Mouse (Mus musculus): ENCODE results near the gene D3Ertd254e. TPM values are rescaled to one million over a fixed set of nuclear protein-coding genes. Genes with fewer than 3 reads are reported as not detected.
"Not testable (repeated sequence)": the region's sequence is repeated elsewhere in the genome, so short reads cannot be mapped to it uniquely, and the experiment has no call there.

D3Ertd254e gene
- 12.1 and 12.5 TPM in 2 replicates for polyA plus RNA-seq (2016; fragmentation: Nextera tagmentation; extraction: Ambion mirVana)

DNA sequence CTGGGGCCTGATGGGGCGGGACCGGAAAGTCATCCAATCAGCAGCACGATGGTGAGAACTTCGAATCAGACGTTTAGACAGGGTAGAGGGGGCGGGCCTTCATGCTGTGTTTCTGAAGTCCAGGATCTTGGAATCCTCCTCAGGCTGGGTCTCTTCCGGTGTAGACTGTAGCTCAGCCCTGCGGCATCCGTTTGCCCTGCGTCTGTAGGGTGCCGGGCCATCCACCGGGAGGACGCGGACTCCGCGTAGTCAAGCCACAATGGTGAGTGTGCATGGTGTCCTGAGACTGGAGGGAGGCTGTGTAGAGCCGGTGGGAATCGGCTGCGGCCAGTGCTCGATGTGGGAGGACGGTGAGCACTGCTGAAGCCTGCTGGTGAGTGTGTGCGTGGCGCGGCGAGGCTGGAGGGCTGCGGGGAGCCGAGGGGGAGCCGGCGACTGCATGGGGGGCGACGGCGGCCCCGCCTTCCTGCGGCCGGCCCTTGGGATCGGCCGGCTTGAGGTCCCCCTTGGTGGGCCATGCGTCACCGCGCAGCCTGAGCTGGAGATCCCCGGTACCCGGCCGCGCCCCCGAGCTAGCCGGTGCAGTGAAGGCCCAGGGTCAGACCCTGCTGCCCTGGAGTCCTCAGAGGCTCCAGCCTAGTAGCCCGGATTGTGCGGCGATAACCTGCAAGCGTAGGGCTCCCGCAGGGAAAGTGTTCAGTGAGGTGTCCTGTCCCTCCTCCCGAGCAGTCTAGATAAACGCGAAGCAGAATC lies at the start of gene D3Ertd254e:
D3Ertd254e (plus strand) TSS at position 84 of the 753 bp plus-strand sequence.
- Histone ChIP-seq H3K4me1 (peaks cover 25% of the 10 kb centered on the region), H3K27ac (replicated peaks) (peak within 1 kb of the TSS; percentile 95), H3K4me3 (peak within 1 kb of the TSS; percentile 89), H3K9me3 (no peaks in the 10 kb centered on the region), H3K27me3 (no peaks in the 10 kb centered on the region), H3K36me3 (no peaks in the 10 kb centered on the region), H3K9ac (replicated peaks) (peak within 1 kb of the TSS; percentile 93), H3K4me2 (replicated peaks) (peak within 1 kb of the TSS; percentile 75)
- ATAC-seq (ENCODE audit: low FRiP score, low read depth), result peak; percentile 100
- WGBS, result under 1% methylated on average over 54 of the region's 54 CpGs

DNA sequence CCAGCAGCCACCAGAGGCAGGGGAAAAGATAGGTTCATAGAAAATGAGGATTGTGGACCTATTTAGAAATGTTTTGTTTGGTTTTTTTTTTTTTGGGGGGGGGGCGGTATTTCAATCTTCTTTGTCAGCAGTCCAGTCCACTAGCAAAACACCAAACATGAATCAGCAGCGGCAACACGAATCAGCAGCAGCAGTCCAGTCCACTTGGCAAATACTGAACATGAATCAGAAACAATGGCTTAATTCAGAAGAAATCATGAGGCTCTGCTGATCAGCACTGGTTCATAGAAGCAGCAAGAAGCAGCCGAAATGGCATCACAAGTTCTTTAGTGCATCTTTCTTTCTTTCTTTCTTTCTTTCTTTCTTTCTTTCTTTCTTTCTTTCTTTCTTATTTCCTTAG lies 34.7 kb upstream of the D3Ertd254e start:
- no peak overlapping the region for H3K4me2 ChIP-seq (replicated peaks)
- H3K36me3 ChIP-seq, result no peaks in the 10 kb centered on the region
- no peak overlapping the region for H3K27ac ChIP-seq (replicated peaks)
- no peaks in the 10 kb centered on the region for H3K27me3 ChIP-seq
- H3K4me1 ChIP-seq, result no peaks in the 10 kb centered on the region
- no peaks in the 10 kb centered on the region for H3K9me3 ChIP-seq
- no peak overlapping the region for H3K4me3 ChIP-seq
- H3K9ac ChIP-seq (replicated peaks), result no peak overlapping the region
- WGBS, result 94% methylated on average over 4 of the region's 4 CpGs
- ATAC-seq (ENCODE audit: low FRiP score, low read depth), result no peak

DNA sequence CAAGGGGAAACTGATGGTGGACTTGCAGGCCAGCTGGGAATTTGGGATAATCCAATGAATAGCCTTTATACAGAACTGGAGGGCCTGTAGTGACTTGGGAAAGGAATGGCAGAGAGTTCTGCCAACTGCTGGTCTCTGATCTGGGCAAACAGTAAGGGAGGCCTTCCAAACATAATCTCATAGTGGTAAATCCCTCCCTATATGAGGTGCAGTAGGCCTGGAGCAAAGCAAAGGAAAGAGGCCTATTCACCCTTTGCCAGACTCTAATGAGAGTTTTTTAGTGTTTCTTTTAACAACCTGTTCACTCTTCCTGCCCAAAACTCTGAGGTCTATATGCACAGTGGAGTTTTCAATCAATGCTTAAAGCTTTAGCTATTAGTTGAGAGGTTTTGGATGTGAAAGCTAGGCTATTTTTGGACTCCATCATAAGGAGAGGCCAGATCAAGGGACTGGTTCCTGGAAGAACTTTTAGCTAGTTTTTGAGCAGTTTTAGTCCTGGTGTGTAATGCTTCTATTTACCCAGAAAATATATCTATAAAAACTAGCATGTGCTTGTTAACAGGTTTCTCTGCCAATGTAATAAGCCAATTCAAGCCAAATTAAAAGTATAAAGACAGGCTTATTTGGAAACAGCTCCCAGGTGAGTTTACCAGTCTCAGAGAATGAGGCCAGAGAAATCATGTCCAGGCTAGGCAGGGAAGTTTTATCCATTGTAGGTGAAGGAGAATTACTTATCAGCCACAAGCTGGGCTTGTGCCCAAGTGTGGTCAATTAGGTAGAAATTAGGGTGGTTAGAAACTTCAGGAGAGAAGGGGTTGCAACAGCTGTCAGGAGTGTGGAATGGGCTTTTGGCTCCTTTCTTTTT lies 30.9 kb upstream of the D3Ertd254e start:
- H3K9me3 ChIP-seq, result peaks cover 9% of the 10 kb centered on the region
- H3K4me3 ChIP-seq, result no peak overlapping the region
- ATAC-seq (ENCODE audit: low FRiP score, low read depth), result no peak
- no peak overlapping the region for H3K9ac ChIP-seq (replicated peaks)
- H3K4me2 ChIP-seq (replicated peaks), result no peak overlapping the region
- H3K27me3 ChIP-seq, result no peaks in the 10 kb centered on the region
- no peaks in the 10 kb centered on the region for H3K4me1 ChIP-seq
- H3K36me3 ChIP-seq, result no peaks in the 10 kb centered on the region
- no peak overlapping the region for H3K27ac ChIP-seq (replicated peaks)

DNA sequence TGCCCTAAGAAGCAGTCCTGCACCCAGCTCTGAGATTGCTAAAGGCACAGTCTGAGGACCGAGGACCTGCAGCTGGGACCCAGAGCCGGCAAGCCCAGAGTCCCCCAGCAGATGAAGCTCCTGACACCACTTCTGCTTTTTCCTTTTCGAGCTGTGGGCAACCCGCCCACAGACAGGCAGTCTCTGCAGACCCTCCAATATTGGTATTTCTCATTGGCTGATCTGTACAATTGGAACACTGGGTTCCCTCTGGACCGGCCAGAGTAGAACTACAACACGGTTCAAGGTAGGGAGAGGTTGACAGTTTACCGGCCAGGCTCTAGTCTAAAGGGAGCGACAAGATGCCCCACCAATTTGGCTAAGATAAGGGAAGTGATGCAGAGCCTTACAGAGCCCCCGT lies 24.6 kb upstream of the D3Ertd254e start:
- H3K27ac ChIP-seq (replicated peaks); H3K4me3 ChIP-seq; H3K36me3 ChIP-seq; H3K9ac ChIP-seq (replicated peaks); H3K4me2 ChIP-seq (replicated peaks); ATAC-seq (ENCODE audit: low FRiP score, low read depth); H3K9me3 ChIP-seq; H3K27me3 ChIP-seq; H3K4me1 ChIP-seq: not testable (repeated sequence)
- WGBS, result 94% methylated on average over 9 of the region's 9 CpGs

DNA sequence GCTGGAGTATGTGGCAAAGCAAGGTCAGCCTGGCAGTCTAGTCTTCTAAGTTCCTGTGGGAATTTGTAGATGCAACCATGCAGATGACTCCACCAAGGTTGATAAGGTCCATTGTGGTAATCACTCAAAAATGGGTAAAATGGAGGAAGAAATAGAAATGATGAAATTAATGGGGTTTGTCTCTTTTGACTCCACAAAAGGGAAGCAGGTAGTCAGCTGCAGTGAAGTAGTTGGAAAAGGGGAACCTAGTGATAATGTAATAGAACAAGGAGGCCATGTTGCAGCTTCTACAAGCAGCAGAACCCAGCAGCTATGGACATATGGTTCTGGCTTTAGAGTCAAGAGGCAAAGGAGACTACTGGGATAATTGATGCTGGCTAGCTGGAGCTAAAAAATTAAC lies 14.7 kb upstream of the D3Ertd254e start:
- Histone ChIP-seq H3K4me2 (replicated peaks) (no peak overlapping the region), H3K9ac (replicated peaks) (no peak overlapping the region), H3K36me3 (no peaks in the 10 kb centered on the region), H3K4me3 (no peak overlapping the region), H3K4me1 (no peaks in the 10 kb centered on the region), H3K9me3 (no peaks in the 10 kb centered on the region), H3K27me3 (no peaks in the 10 kb centered on the region), H3K27ac (replicated peaks) (no peak overlapping the region)
- ATAC-seq (ENCODE audit: low FRiP score, low read depth), result no peak

DNA sequence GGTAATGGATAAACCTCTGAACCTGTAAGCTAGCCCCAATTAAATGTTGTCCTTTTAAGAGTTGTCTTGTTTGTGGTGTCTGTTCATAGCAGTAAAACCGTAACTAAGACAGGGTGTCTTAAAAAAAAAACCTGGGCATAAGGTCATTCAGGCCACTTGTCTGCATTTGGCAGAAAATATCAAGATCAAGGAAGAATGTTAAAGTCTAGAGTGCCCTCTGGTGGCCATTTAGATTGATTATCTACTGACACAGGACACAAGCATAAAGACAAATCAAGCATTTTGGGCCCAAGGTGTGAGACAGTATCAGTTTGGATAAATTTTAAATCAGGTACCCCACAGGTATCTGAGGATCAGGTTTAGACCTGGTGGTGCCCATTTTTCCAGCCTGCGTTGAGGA lies 13.3 kb upstream of the D3Ertd254e start:
- 67% methylated on average over 2 of the region's 2 CpGs for WGBS
- no peak overlapping the region for H3K27ac ChIP-seq (replicated peaks)

DNA sequence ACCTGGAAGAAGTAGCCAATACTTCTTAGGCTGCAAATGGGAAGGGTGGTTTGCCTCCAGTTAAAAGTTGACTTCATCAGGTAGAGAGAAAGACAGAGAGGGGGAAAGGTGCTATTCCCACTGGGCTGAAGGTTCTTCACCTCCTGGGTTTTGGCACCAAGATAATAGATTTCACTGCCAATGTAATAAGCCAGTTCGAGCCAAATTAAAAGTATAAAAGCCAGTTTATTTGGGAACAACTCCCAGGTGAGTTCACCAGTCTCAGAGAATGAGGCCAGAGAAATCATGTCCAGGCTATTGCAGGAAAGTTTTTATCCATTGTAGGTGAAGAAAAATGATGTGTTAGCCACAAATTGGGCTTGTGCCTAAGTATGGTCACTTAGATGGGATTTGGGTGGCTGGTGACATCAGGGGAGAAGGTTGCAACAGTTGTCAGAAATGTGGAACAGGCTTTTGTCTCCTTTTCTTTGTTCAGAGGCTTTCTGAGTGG lies 12.6 kb upstream of the D3Ertd254e start:
- ATAC-seq (ENCODE audit: low FRiP score, low read depth), result no peak
- Histone ChIP-seq H3K4me2 (replicated peaks) (no peak overlapping the region), H3K4me1 (no peaks in the 10 kb centered on the region), H3K4me3 (no peak overlapping the region), H3K27ac (replicated peaks) (no peak overlapping the region), H3K9me3 (no peaks in the 10 kb centered on the region), H3K27me3 (no peaks in the 10 kb centered on the region), H3K36me3 (no peaks in the 10 kb centered on the region), H3K9ac (replicated peaks) (no peak overlapping the region)
- 61% methylated on average over 1 of the region's 1 CpGs for WGBS

More for the DNA sequence above, 13.3 kb upstream of the D3Ertd254e start:
- Histone ChIP-seq H3K4me2 (replicated peaks) (no peak overlapping the region), H3K9me3 (no peaks in the 10 kb centered on the region), H3K27me3 (no peaks in the 10 kb centered on the region), H3K36me3 (no peaks in the 10 kb centered on the region), H3K9ac (replicated peaks) (no peak overlapping the region), H3K4me1 (no peaks in the 10 kb centered on the region), H3K4me3 (no peak overlapping the region)
- ATAC-seq (ENCODE audit: low FRiP score, low read depth), result no peak

DNA sequence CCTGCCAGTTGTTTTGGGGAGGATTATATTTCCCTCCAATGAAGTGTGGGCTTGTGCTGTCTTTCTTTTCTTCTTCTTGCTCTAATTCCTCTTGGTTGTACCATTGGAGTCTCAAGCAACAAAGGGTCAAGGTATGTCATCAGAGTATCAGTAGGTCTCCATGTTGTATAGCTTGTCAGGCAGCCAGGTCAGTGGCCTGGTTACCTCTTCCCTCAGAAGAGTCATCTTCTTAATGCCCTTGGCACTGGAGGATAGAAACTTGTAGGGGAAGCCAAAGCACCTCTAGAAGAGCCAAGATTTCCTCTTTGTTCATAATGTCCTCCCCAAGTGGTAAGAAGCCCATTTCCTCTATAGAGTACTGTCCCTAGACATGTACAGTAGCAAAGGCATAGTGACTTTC lies 11.8 kb upstream of the D3Ertd254e start:
- Histone ChIP-seq H3K9me3 (no peaks in the 10 kb centered on the region), H3K9ac (replicated peaks) (no peak overlapping the region), H3K27ac (replicated peaks) (no peak overlapping the region), H3K27me3 (no peaks in the 10 kb centered on the region), H3K4me2 (replicated peaks) (no peak overlapping the region), H3K4me3 (no peak overlapping the region), H3K4me1 (no peaks in the 10 kb centered on the region), H3K36me3 (no peaks in the 10 kb centered on the region)
- ATAC-seq (ENCODE audit: low FRiP score, low read depth), result no peak

DNA sequence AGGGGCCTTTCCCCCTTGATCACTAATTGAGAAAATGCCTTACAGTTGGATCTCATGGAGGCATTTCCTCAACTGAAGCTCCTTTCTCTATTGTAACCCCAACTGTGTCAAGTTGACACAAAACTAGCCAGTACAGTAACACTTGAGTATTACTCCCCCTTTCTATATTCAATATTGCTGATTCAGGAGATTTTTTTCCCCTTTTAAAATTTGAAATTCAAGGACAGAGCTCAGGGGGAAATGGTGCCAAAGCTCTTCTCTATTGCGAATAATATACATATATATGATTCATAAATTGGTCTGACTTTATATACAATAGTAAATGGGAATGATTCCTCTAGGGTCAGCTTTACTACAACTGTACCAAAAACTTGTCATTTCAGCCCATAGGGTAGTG lies 282 bp upstream of the D3Ertd254e start:
- WGBS, result 3% methylated on average over 1 of the region's 1 CpGs
- H3K9me3 ChIP-seq, result no peaks in the 10 kb centered on the region
- no peaks in the 10 kb centered on the region for H3K27me3 ChIP-seq
- no peaks in the 10 kb centered on the region for H3K36me3 ChIP-seq
- H3K4me2 ChIP-seq (replicated peaks), result 0 out of 2 replicates have a peak overlapping the region, but pooled peaks have one; percentile 9
- H3K27ac ChIP-seq (replicated peaks), result no peak overlapping the region
- ATAC-seq (ENCODE audit: low FRiP score, low read depth), result no peak
- H3K4me3 ChIP-seq, result peak overlapping the region; percentile 89
- peaks cover 25% of the 10 kb centered on the region for H3K4me1 ChIP-seq
- no peak overlapping the region for H3K9ac ChIP-seq (replicated peaks)

DNA sequence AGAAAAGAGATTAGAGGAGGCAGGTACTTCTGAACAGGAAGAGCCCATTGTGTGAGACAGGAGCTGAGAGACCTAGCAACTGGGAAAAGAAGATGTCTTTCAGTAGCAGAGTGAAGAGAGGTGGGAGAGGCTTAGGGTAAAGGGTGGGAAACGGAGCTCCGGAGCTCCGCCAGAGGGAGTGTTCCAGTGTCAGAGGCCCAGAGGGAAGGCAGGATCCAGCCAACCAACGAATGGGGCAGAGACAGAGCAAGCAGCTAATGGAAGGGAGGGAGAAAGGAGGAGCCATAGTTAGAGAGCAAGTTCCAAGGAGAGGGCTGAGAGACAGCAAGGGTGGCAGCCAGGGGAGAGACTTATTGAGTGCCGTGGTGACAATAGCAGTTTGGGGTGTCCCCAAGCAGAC lies 4.5 kb downstream of the D3Ertd254e start:
- WGBS, result 12% methylated on average over 5 of the region's 5 CpGs
- no peak overlapping the region for H3K9ac ChIP-seq (replicated peaks)
- no peaks in the 10 kb centered on the region for H3K27me3 ChIP-seq
- peaks cover 6% of the 10 kb centered on the region; the same call in 1 of the 2 replicates for H3K9me3 ChIP-seq
- ATAC-seq (ENCODE audit: low FRiP score, low read depth), result no peak
- no peak overlapping the region for H3K27ac ChIP-seq (replicated peaks)
- H3K4me3 ChIP-seq, result no peak overlapping the region
- H3K4me2 ChIP-seq (replicated peaks), result no peak overlapping the region
- peaks cover 25% of the 10 kb centered on the region for H3K4me1 ChIP-seq
- H3K36me3 ChIP-seq, result peaks cover 11% of the 10 kb centered on the region

DNA sequence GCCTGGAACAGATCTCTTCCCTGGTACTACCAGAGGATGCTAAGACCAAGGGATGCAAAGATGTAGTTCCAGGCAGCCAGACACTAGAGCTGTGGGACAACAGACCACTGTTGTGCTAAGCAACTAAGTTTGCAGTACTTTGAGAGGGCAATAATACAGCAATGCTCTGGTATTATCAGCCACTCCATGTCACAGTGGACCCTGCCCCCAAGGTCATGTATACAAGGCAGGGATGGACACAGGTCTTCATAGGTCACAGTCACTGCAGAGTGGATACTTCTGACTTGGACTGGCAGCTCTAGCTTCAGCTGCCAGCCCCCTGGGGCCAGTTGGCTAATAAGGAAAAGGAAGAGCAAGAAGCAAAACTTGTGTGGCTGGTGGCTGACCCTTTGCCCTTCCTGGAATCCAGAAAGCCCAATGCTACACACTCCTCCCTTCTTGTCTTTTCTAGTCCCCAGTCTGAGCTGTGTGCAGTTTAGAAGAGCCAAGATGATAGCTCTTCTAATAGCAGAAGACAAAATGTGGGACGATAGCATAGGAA lies 19.9 kb downstream of the D3Ertd254e start:
- no peak for ATAC-seq (ENCODE audit: low FRiP score, low read depth)

DNA sequence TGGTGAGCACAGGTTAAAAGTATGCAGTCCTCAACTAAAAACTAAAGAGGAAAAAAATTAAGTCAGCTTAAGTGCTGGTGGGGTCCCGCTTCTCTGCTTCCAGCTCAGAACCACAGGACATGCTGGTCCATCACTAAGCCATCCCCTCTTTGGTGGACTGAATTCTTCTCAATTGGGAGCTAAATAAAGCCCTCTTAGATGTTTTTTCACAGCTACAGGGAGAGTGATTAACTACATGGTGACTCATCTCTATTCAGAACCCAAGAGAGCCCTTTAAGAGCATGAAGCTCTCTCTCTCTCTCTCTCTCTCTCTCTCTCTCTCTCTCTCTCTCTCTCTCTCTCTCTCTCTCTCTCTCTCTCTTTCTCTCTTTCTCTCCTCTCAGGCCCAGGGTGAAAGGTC lies 20.5 kb downstream of the D3Ertd254e start:
- Histone ChIP-seq H3K4me1 (no peaks in the 10 kb centered on the region), H3K36me3 (peaks cover 27% of the 10 kb centered on the region), H3K4me2 (replicated peaks) (no peak overlapping the region), H3K9me3 (no peaks in the 10 kb centered on the region), H3K4me3 (no peak overlapping the region), H3K27me3 (no peaks in the 10 kb centered on the region), H3K9ac (replicated peaks) (no peak overlapping the region), H3K27ac (replicated peaks) (no peak overlapping the region)
- ATAC-seq (ENCODE audit: low FRiP score, low read depth), result no peak
- WGBS, result 94% methylated on average over 1 of the region's 1 CpGs

More for the DNA sequence above, 19.9 kb downstream of the D3Ertd254e start:
- Histone ChIP-seq H3K9me3 (peaks cover 2% of the 10 kb centered on the region; the same call in 1 of the 2 replicates), H3K9ac (replicated peaks) (no peak overlapping the region), H3K4me2 (replicated peaks) (no peak overlapping the region), H3K4me3 (no peak overlapping the region), H3K4me1 (no peaks in the 10 kb centered on the region), H3K27me3 (no peaks in the 10 kb centered on the region), H3K36me3 (peaks cover 33% of the 10 kb centered on the region), H3K27ac (replicated peaks) (no peak overlapping the region)
- 95% methylated on average over 1 of the region's 1 CpGs for WGBS

Measured in midbrain, embryonic 12.5 days (tissue).